Mouse (Mus musculus) lung, adult 2 months (tissue): ENCODE measurements around the gene Zdhhc18.

Experiments
- CTCF ChIP-seq: fragments of 200-500 bp; IDR thresholded peaks from 2 replicates; pipeline ENCODE4 v1.5.1; 2011; ENCODE audit warnings: mild to moderate bottlenecking, low read length, control low read depth; ENCODE audit not compliant: insufficient read depth
- POLR2A ChIP-seq: fragments of 200-500 bp; IDR thresholded peaks from 2 replicates; pipeline ENCODE4 v1.6.1; 2011; ENCODE audit warnings: low read depth, mild to moderate bottlenecking, control low read depth, low read length, borderline replicate concordance; ENCODE audit errors: extremely low read depth

DNA sequence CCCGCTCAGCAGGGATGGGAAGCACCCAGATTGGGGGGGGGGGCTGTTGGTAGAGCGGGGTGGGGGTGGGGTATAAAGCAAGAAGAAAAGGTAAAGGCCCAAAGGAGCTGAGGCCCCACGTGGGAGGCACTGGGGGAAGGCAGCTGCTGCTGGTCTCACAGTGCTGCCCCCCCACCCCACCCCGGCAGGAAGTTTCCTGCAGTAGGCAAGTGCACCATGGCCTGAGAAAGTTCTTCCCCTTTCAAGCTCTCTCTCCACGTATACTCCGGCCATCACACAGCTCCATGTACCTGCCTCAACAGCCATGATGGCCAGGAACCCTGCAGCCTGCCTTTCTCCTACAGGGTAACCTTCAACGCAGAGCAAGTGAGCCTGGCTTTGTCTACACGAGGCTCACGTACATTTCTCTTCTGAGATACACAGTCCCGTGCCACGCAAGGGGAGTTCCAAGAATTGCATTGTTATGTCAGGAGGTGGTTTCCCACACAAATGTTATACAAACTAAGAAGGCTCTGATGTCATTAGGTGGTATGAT, 27.7 kb downstream of the Zdhhc18 start:
- TF ChIP-seq POLR2A (no peak), CTCF (no peak)
